Mouse (Mus musculus): Measurements from ENCODE around the gene Klhdc7a.
"Not testable (repeated sequence)": the region's sequence is repeated elsewhere in the genome, so short reads cannot be mapped to it uniquely, and the experiment has no call there.

DNA sequence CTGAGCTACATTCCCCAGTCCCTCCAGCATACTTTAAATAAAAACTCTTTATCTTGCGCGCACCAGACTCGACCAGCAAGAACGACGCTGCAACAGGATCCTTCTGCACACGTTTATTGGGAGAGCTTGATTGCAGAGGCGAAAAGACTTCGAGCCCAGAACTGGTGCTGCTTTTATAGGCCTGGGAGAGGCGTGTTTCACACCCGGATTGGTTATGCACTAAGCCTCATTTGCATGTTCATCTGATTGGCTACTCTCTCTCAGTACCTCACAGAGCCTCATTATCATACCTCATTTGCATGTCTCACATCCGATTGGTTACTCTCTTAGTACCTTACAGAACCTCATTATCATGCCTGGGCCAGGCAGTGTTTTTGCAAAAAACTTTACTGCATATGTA, 6.5 kb downstream of the Klhdc7a start:
- not testable (repeated sequence) for TF ChIP-seq POLR2A (IDR thresholded peaks at IDR 0.05; ENCODE audit: control insufficient read depth in 1 of 2, insufficient read depth in 1 of 2, low read depth in 1 of 2, low read length in 2 of 2, poor library complexity in 1 of 2); TAL1 (IDR thresholded peaks at IDR 0.05; ENCODE audit: low read length); E2F4 (IDR thresholded peaks at IDR 0.05; ENCODE audit: borderline replicate concordance, low read depth, low read length); EP300 (IDR thresholded peaks at IDR 0.05; ENCODE audit: low read depth in 1 of 2, low read length in 2 of 2); CTCF (IDR thresholded peaks at IDR 0.05 in 2 of 3, conservative IDR thresholded peaks at IDR 0.05 in 1 of 3; ENCODE audit: control insufficient read depth in 1 of 3, insufficient read depth in 1 of 3, low read depth in 2 of 3, low read length in 3 of 3, poor library complexity in 1 of 3, severe bottlenecking in 1 of 3); GATA1 (IDR thresholded peaks at IDR 0.05; ENCODE audit: low read depth, low read length); ZC3H11A (IDR thresholded peaks at IDR 0.05; ENCODE audit: low read depth, low read length); ZKSCAN1 (IDR thresholded peaks at IDR 0.05; ENCODE audit: low read depth, low read length); USF1 (IDR thresholded peaks at IDR 0.05; ENCODE audit: low read depth, low read length); RCOR1 (IDR thresholded peaks at IDR 0.05; ENCODE audit: low read depth, low read length)

Data from MEL (cell line).